11 mouse cellular contexts compared by ENCODE assay signal in genomic region chr11:55184733-55185291, GRCm38 (mm10). TPM values are rescaled to one million over a fixed set of nuclear protein-coding genes. Genes with fewer than 3 reads are reported as not detected.
DNase-seq lines count a peak whose midpoint lies in the region; ATAC-seq and TF ChIP-seq lines count a peak whose summit lies in the region.
"Had no signal": no experiment of that assay in that cellular context is flagged by ENCODE, and none has a peak within 500 bp of the region (broad histone marks: within the 10 kb centered on the region; RNA-seq: fewer than 3 reads in every experiment).

Gene Slc36a2, minus strand, starts transcription at chr11:55185077.

- no peak for DNase-seq in cerebellum, postnatal 4 days (ENCODE audit: low spot score in 2 of 2)
- peak; percentile 31 for DNase-seq in 3134 (ENCODE audit: extremely low read depth, insufficient read length, low spot score)
- peak; percentile 90 for DNase-seq in cerebellum, adult 9-11 months
- DNase-seq in liver, embryonic 14.5 days (ENCODE audit: low read depth in 3 of 3, low spot score in 3 of 3) = no peak
- no peak for DNase-seq in retina, embryonic 14.5 days (ENCODE audit: low spot score)

- no peak for TF ChIP-seq CTCF in liver, embryonic 14.5 days (IDR thresholded peaks at IDR 0.05; ENCODE audit: low read depth)
- no peak for TF ChIP-seq CTCF in intestine, postnatal 0 days (IDR thresholded peaks at IDR 0.05; ENCODE audit: low read depth)

- H3K4me1 ChIP-seq in liver, embryonic 14.5 days (replicated peaks; ENCODE audit: control insufficient read depth in 2 of 2, insufficient read depth in 2 of 2, low read length in 1 of 2) = 0 out of 4 replicates have a peak, but pooled peaks cover 0 to 4% of the 10 kb centered on the region in 2 experiments
- no peaks in the 10 kb centered on the region for H3K4me1 ChIP-seq in intestine, postnatal 0 days (replicated peaks; ENCODE audit: control insufficient read depth, insufficient read depth, low read length)
- no peaks in the 10 kb centered on the region for H3K4me1 ChIP-seq in forebrain, embryonic 16.5 days (replicated peaks; ENCODE audit: control insufficient read depth, insufficient read depth, low read length)
- H3K4me1 ChIP-seq: forebrain, embryonic 13.5 days; limb, embryonic 13.5 days; neural tube, embryonic 15.5 days had no signal

- peak within 1 kb of the TSS; percentile 43 for H3K4me2 ChIP-seq in liver, embryonic 14.5 days (ENCODE audit: low read depth)
- H3K4me2 ChIP-seq in intestine, postnatal 0 days (replicated peaks; ENCODE audit: low read depth) = no peak within 1 kb of the TSS
- H3K4me2 ChIP-seq in forebrain, embryonic 16.5 days (ENCODE audit: low read length) = no peak within 1 kb of the TSS
- H3K4me2 ChIP-seq: forebrain, embryonic 13.5 days; limb, embryonic 13.5 days; neural tube, embryonic 15.5 days had no signal

- peak within 1 kb of the TSS; percentile 19 to 48 for H3K4me3 ChIP-seq in liver, embryonic 14.5 days (ENCODE audit: insufficient read depth in 1 of 2, low read depth in 2 of 2, low read length in 2 of 2)
- H3K4me3 ChIP-seq in intestine, postnatal 0 days (ENCODE audit: low read depth, low read length) = no peak within 1 kb of the TSS
- H3K4me3 ChIP-seq in forebrain, embryonic 16.5 days (replicated peaks; ENCODE audit: low read length) = no peak within 1 kb of the TSS
- H3K4me3 ChIP-seq: forebrain, embryonic 13.5 days; limb, embryonic 13.5 days; neural tube, embryonic 15.5 days had no signal

- no peaks in the 10 kb centered on the region for H3K9me3 ChIP-seq in liver, embryonic 14.5 days (ENCODE audit: control insufficient read depth, low read length)
- no peaks in the 10 kb centered on the region for H3K9me3 ChIP-seq in intestine, postnatal 0 days (ENCODE audit: control insufficient read depth)
- no peaks in the 10 kb centered on the region for H3K9me3 ChIP-seq in forebrain, embryonic 16.5 days (ENCODE audit: control insufficient read depth, low read length)
- H3K9me3 ChIP-seq: forebrain, embryonic 13.5 days; limb, embryonic 13.5 days; neural tube, embryonic 15.5 days had no signal

- peak; percentile 92 for ATAC-seq in cerebellum, adult (ENCODE audit: insufficient number of reproducible peaks, low FRiP score, low TSS enrichment)
- ATAC-seq in liver, embryonic 14.5 days (ENCODE audit: insufficient read depth) = no peak
- no peak for ATAC-seq in intestine, postnatal 0 days
- ATAC-seq in forebrain, embryonic 16.5 days = no peak
- ATAC-seq: forebrain, embryonic 13.5 days had no signal

- no peak within 1 kb of the TSS for H3K9ac ChIP-seq in liver, embryonic 14.5 days (replicated peaks)
- H3K9ac ChIP-seq in intestine, postnatal 0 days (ENCODE audit: low read depth, low read length) = no peak within 1 kb of the TSS
- no peak within 1 kb of the TSS for H3K9ac ChIP-seq in forebrain, embryonic 16.5 days (replicated peaks; ENCODE audit: low read depth, low read length)
- H3K9ac ChIP-seq: forebrain, embryonic 13.5 days; limb, embryonic 13.5 days; neural tube, embryonic 15.5 days had no signal

- H3K27ac ChIP-seq in liver, embryonic 14.5 days = no peak within 1 kb of the TSS
- no peak within 1 kb of the TSS for H3K27ac ChIP-seq in intestine, postnatal 0 days (ENCODE audit: low read depth, low read length)
- H3K27ac ChIP-seq in forebrain, embryonic 16.5 days (ENCODE audit: low read length) = no peak within 1 kb of the TSS
- H3K27ac ChIP-seq: forebrain, embryonic 13.5 days; limb, embryonic 13.5 days; neural tube, embryonic 15.5 days had no signal

- no peaks in the 10 kb centered on the region for H3K36me3 ChIP-seq in liver, embryonic 14.5 days (replicated peaks; ENCODE audit: control insufficient read depth, insufficient read depth, low read depth)
- no peaks in the 10 kb centered on the region for H3K36me3 ChIP-seq in intestine, postnatal 0 days (ENCODE audit: control insufficient read depth, insufficient read depth)
- H3K36me3 ChIP-seq in forebrain, embryonic 16.5 days (ENCODE audit: control insufficient read depth, insufficient read depth) = no peaks in the 10 kb centered on the region
- H3K36me3 ChIP-seq: limb, embryonic 13.5 days; neural tube, embryonic 15.5 days had no signal

- WGBS in liver, embryonic 14.5 days (ENCODE audit: insufficient replicate concordance) = 28% methylated on average over 10 of the region's 10 CpGs
- WGBS in intestine, postnatal 0 days = 30% methylated on average over 10 of the region's 10 CpGs
- WGBS in forebrain, embryonic 16.5 days = 20% methylated on average over 10 of the region's 10 CpGs

- H3K27me3 ChIP-seq in liver, embryonic 14.5 days (ENCODE audit: control insufficient read depth, insufficient read depth, low read length) = no peaks in the 10 kb centered on the region
- no peaks in the 10 kb centered on the region for H3K27me3 ChIP-seq in intestine, postnatal 0 days (replicated peaks; ENCODE audit: control insufficient read depth, insufficient read depth, low read length)
- no peaks in the 10 kb centered on the region for H3K27me3 ChIP-seq in forebrain, embryonic 16.5 days (replicated peaks; ENCODE audit: control insufficient read depth, insufficient read depth, low read length)
- H3K27me3 ChIP-seq: forebrain, embryonic 13.5 days; limb, embryonic 13.5 days; neural tube, embryonic 15.5 days had no signal

- TF ChIP-seq EP300 in liver, embryonic 14.5 days (IDR thresholded peaks at IDR 0.05; ENCODE audit: low read depth) = no peak

RNA-seq across cellular contexts. Expression of gene Slc36a2, which starts in this region (rescaled TPM):
- 14.1 and 15.9 TPM in 2 replicates for polyA plus RNA-seq in liver, embryonic 14.5 days (2012; rRNA removed)
- 13.8 and 16.6 TPM in 2 replicates for polyA plus RNA-seq in liver, embryonic 14.5 days (2014; fragmentation: Nextera tagmentation; extraction: Ambion mirVana)
- not detected in 2 replicates for polyA plus RNA-seq in intestine, postnatal 0 days (2015; fragmentation: Nextera tagmentation; extraction: Ambion mirVana)
- polyA plus RNA-seq in forebrain, embryonic 16.5 days (2015; fragmentation: Nextera tagmentation; extraction: Ambion mirVana) = 0.16 and 0.46 TPM in 2 replicates

Comparison
In these comparisons a context has a peak if more than half of its experiments do, and no peak if none do; other contexts are left out.
1. RNA of gene Slc36a2 (polyA plus RNA-seq): 13.8 to 16.6 TPM in liver, embryonic 14.5 days; 0.16 to 0.46 TPM in forebrain, embryonic 16.5 days and not detected in intestine, postnatal 0 days; every median in the first group is over 10 times any median in the second.
2. DNase-seq: peak in 3134 (single experiment) and cerebellum, adult 9-11 months (single experiment); none in cerebellum, postnatal 4 days (0 of 2), liver, embryonic 14.5 days (0 of 3) and retina, embryonic 14.5 days (single experiment).
3. H3K4me3 ChIP-seq: peak in liver, embryonic 14.5 days (2 of 2); none in intestine, postnatal 0 days (single experiment) and forebrain, embryonic 16.5 days (single experiment).